Mouse (Mus musculus): ENCODE results near the gene Rusc1. TPM values are rescaled to one million over a fixed set of nuclear protein-coding genes. Genes with fewer than 3 reads are reported as not detected.
"Not testable (repeated sequence)": the region's sequence is repeated elsewhere in the genome, so short reads cannot be mapped to it uniquely, and the experiment has no call there.

Gene Rusc1
- polyA plus RNA-seq, 1 experiment = 13.6 TPM

- TF ChIP-seq EP300 (IDR thresholded peaks at IDR 0.05; ENCODE audit: insufficient read depth, low read depth, low read length) (no peak), CTCF (IDR thresholded peaks at IDR 0.05; ENCODE audit: low read depth, low read length) (no peak), POLR2A (IDR thresholded peaks at IDR 0.05; ENCODE audit: insufficient read depth, low read length) (no peak)
- H3K27ac ChIP-seq (ENCODE audit: insufficient read depth, low read length) = no peak overlapping the region
These were observed 8.4 kb downstream of the Rusc1 start for GRCm38 (mm10) chr3:89084654-89085190.

GRCm38 (mm10) chr3:89084133-89084532, 9.0 kb downstream of the Rusc1 start:
- no peak overlapping the region for H3K4me3 ChIP-seq (ENCODE audit: low read depth, low read length)
- H3K27ac ChIP-seq (ENCODE audit: insufficient read depth, low read length) = no peak overlapping the region
- no peak overlapping the region for H3K9ac ChIP-seq (ENCODE audit: low read depth, poor library complexity, severe bottlenecking)
- no peaks in the 10 kb centered on the region for H3K36me3 ChIP-seq (ENCODE audit: control insufficient read depth, insufficient read depth, low read length, poor library complexity, severe bottlenecking)
- TF ChIP-seq EP300 (IDR thresholded peaks at IDR 0.05; ENCODE audit: insufficient read depth, low read depth, low read length) = no peak
- TF ChIP-seq POLR2A (IDR thresholded peaks at IDR 0.05; ENCODE audit: insufficient read depth, low read length) = no peak
- no peak for TF ChIP-seq CTCF (IDR thresholded peaks at IDR 0.05; ENCODE audit: low read depth, low read length)
- H3K4me1 ChIP-seq (ENCODE audit: control insufficient read depth, insufficient read depth, low read length) = peaks cover 4% of the 10 kb centered on the region
- H3K9me3 ChIP-seq (replicated peaks; ENCODE audit: control insufficient read depth, insufficient read depth, low read length, poor library complexity, severe bottlenecking) = no peaks in the 10 kb centered on the region
- H3K27me3 ChIP-seq (ENCODE audit: control insufficient read depth, insufficient read depth, low read length, poor library complexity, severe bottlenecking) = no peaks in the 10 kb centered on the region

More at GRCm38 (mm10) chr3:89084654-89085190, 8.4 kb downstream of the Rusc1 start:
- no peaks in the 10 kb centered on the region for H3K9me3 ChIP-seq (replicated peaks; ENCODE audit: control insufficient read depth, insufficient read depth, low read length, poor library complexity, severe bottlenecking)
- no peaks in the 10 kb centered on the region for H3K27me3 ChIP-seq (ENCODE audit: control insufficient read depth, insufficient read depth, low read length, poor library complexity, severe bottlenecking)
- peaks cover 4% of the 10 kb centered on the region for H3K4me1 ChIP-seq (ENCODE audit: control insufficient read depth, insufficient read depth, low read length)
- no peak overlapping the region for H3K9ac ChIP-seq (ENCODE audit: low read depth, poor library complexity, severe bottlenecking)
- no peak overlapping the region for H3K4me3 ChIP-seq (ENCODE audit: low read depth, low read length)
- H3K36me3 ChIP-seq (ENCODE audit: control insufficient read depth, insufficient read depth, low read length, poor library complexity, severe bottlenecking) = no peaks in the 10 kb centered on the region

GRCm38 (mm10) chr3:89082287-89082686, 10.8 kb downstream of the Rusc1 start:
- H3K36me3 ChIP-seq (ENCODE audit: control insufficient read depth, insufficient read depth, low read length, poor library complexity, severe bottlenecking); H3K4me3 ChIP-seq (ENCODE audit: low read depth, low read length): not testable (repeated sequence)

DNA sequence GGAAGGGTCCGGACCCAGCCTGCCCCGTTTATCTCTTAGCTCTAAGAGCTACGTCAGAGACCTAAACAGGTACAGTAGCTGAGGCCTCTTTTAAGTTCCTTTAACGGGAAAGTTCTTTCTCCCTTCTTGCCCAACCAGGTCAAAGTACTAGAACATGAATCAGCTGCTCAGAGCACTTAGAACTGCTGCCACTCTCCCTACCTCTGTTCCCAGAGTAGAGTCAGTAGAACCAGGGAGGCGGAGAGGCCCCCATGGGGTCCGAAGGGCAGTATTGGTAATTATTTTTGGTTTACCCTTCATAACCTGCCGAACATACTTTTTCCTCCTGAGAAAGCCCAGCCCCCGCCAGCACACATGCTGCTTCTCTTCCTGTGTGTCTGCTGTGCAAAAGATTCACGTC, 15.7 kb downstream of the Rusc1 start:
- no peak overlapping the region for H3K4me3 ChIP-seq (ENCODE audit: low read depth, low read length)
- no peak overlapping the region for H3K9ac ChIP-seq (ENCODE audit: low read depth, poor library complexity, severe bottlenecking)
- no peak overlapping the region for H3K27ac ChIP-seq (ENCODE audit: insufficient read depth, low read length)
- no peaks in the 10 kb centered on the region for H3K27me3 ChIP-seq (ENCODE audit: control insufficient read depth, insufficient read depth, low read length, poor library complexity, severe bottlenecking)
- TF ChIP-seq EP300 (IDR thresholded peaks at IDR 0.05; ENCODE audit: insufficient read depth, low read depth, low read length) (no peak), POLR2A (IDR thresholded peaks at IDR 0.05; ENCODE audit: insufficient read depth, low read length) (no peak), CTCF (IDR thresholded peaks at IDR 0.05; ENCODE audit: low read depth, low read length) (no peak)
- no peaks in the 10 kb centered on the region for H3K4me1 ChIP-seq (ENCODE audit: control insufficient read depth, insufficient read depth, low read length)
- peaks cover 24% of the 10 kb centered on the region for H3K36me3 ChIP-seq (ENCODE audit: control insufficient read depth, insufficient read depth, low read length, poor library complexity, severe bottlenecking)
- no peaks in the 10 kb centered on the region for H3K9me3 ChIP-seq (replicated peaks; ENCODE audit: control insufficient read depth, insufficient read depth, low read length, poor library complexity, severe bottlenecking)

More at GRCm38 (mm10) chr3:89082287-89082686, 10.8 kb downstream of the Rusc1 start:
- H3K4me1 ChIP-seq (ENCODE audit: control insufficient read depth, insufficient read depth, low read length); H3K9ac ChIP-seq (ENCODE audit: low read depth, poor library complexity, severe bottlenecking); H3K9me3 ChIP-seq (replicated peaks; ENCODE audit: control insufficient read depth, insufficient read depth, low read length, poor library complexity, severe bottlenecking); H3K27me3 ChIP-seq (ENCODE audit: control insufficient read depth, insufficient read depth, low read length, poor library complexity, severe bottlenecking); H3K27ac ChIP-seq (ENCODE audit: insufficient read depth, low read length): not testable (repeated sequence)

- Histone ChIP-seq H3K36me3 (ENCODE audit: control insufficient read depth, insufficient read depth, low read length, poor library complexity, severe bottlenecking) (peaks cover 42% of the 10 kb centered on the region), H3K4me1 (ENCODE audit: control insufficient read depth, insufficient read depth, low read length) (no peaks in the 10 kb centered on the region), H3K27ac (ENCODE audit: insufficient read depth, low read length) (no peak overlapping the region), H3K27me3 (ENCODE audit: control insufficient read depth, insufficient read depth, low read length, poor library complexity, severe bottlenecking) (no peaks in the 10 kb centered on the region), H3K9me3 (replicated peaks; ENCODE audit: control insufficient read depth, insufficient read depth, low read length, poor library complexity, severe bottlenecking) (no peaks in the 10 kb centered on the region), H3K4me3 (ENCODE audit: low read depth, low read length) (no peak overlapping the region), H3K9ac (ENCODE audit: low read depth, poor library complexity, severe bottlenecking) (no peak overlapping the region)
- TF ChIP-seq CTCF (IDR thresholded peaks at IDR 0.05; ENCODE audit: low read depth, low read length) (no peak), POLR2A (IDR thresholded peaks at IDR 0.05; ENCODE audit: insufficient read depth, low read length) (no peak), EP300 (IDR thresholded peaks at IDR 0.05; ENCODE audit: insufficient read depth, low read depth, low read length) (no peak)
These were observed 25.8 kb downstream of the Rusc1 start for GRCm38 (mm10) chr3:89067265-89067664.

GRCm38 (mm10) chr3:89061696-89062095, 31.4 kb downstream of the Rusc1 start:
- H3K9me3 ChIP-seq (replicated peaks; ENCODE audit: control insufficient read depth, insufficient read depth, low read length, poor library complexity, severe bottlenecking) = no peaks in the 10 kb centered on the region
- peaks cover 28% of the 10 kb centered on the region for H3K36me3 ChIP-seq (ENCODE audit: control insufficient read depth, insufficient read depth, low read length, poor library complexity, severe bottlenecking)
- no peaks in the 10 kb centered on the region for H3K4me1 ChIP-seq (ENCODE audit: control insufficient read depth, insufficient read depth, low read length)
- no peak overlapping the region for H3K4me3 ChIP-seq (ENCODE audit: low read depth, low read length)
- no peak overlapping the region for H3K9ac ChIP-seq (ENCODE audit: low read depth, poor library complexity, severe bottlenecking)
- TF ChIP-seq POLR2A (IDR thresholded peaks at IDR 0.05; ENCODE audit: insufficient read depth, low read length) (no peak), EP300 (IDR thresholded peaks at IDR 0.05; ENCODE audit: insufficient read depth, low read depth, low read length) (no peak), CTCF (IDR thresholded peaks at IDR 0.05; ENCODE audit: low read depth, low read length) (no peak)
- H3K27me3 ChIP-seq (ENCODE audit: control insufficient read depth, insufficient read depth, low read length, poor library complexity, severe bottlenecking) = no peaks in the 10 kb centered on the region
- H3K27ac ChIP-seq (ENCODE audit: insufficient read depth, low read length) = no peak overlapping the region

Data from ES-Bruce4 (cell line).